Mouse (Mus musculus) cerebellum, postnatal 36 days (tissue): ENCODE measurements around the gene Sorcs3.
A peak's percentile ranks its signal among the peaks of the same experiment; 100 is the strongest.

ENCODE experiments used
- DNase-seq, 2 experiments: peaks; one replicate each; pipeline ENCODE4 v3.0.0; 2021 to 2022; ENCODE audit warnings: mixed read lengths in 2 of 2

Sorcs3 gene

DNA sequence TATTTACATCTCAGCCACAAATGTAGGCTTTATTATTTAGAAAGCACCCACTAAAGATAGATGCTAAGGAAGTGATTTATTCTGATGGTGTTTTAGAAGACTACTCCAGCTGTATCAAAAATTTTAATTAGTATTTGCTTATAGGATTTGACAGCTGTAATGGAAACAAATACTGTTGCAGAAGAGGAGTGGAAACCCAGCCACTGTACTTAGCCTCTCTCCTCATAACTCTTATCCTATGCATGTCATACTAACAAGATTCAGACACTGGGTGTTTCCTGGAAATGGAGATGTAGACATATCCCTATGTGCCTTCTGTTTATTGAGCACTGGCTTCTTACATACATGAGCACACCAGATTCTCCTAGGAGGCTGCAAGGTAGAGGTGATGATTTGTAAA, 338.5 kb downstream of the Sorcs3 start:
- DNase-seq: no peak

DNA sequence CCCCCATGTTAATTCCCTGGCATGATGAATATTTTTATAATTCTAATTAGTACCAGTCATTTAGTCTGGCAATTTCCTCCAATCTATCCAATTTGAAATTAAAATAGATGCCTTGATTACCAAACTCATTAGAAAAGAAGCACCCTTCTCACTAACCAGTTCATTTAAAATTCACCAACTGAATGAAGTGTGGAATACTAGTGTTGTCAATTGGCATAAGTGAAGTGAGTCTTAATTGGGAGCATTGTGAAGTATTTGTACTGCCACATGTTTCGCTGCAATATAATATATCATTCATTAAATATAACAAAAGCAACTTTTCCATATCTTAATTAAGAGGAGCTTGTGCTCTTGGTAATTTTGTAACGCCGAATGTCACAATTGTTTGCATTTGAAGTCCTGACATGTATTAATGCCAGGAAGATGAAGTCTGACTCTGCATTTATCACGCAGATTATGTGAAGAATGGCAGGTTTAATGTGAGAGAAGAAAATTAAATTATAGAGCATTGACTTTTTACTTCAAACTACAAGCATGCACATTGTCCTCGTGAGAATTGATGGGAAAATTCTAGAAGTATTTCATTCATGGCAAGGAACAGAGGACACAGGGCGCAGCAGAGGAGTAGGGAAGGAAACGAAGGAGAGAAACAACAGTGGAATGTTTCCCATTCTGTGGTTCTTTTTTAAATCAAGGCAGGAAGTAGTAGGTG, 339.8 kb downstream of the Sorcs3 start:
- no peak for DNase-seq

DNA sequence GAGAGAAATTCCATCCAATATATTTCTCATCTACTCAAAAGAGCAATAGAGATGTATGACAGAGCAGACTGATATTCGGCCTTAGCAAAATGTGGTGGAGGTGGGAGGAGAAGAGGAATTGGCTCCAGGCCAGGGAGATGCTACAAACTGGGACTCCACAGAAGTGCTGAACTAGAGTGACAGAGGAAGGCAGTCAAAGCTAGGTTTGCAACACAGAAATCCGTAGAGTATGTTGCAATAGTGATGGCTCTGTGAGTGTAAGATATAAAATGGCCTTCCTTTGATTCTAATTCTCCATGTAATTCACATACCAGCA, 340.3 kb downstream of the Sorcs3 start:
- no peak for DNase-seq

DNA sequence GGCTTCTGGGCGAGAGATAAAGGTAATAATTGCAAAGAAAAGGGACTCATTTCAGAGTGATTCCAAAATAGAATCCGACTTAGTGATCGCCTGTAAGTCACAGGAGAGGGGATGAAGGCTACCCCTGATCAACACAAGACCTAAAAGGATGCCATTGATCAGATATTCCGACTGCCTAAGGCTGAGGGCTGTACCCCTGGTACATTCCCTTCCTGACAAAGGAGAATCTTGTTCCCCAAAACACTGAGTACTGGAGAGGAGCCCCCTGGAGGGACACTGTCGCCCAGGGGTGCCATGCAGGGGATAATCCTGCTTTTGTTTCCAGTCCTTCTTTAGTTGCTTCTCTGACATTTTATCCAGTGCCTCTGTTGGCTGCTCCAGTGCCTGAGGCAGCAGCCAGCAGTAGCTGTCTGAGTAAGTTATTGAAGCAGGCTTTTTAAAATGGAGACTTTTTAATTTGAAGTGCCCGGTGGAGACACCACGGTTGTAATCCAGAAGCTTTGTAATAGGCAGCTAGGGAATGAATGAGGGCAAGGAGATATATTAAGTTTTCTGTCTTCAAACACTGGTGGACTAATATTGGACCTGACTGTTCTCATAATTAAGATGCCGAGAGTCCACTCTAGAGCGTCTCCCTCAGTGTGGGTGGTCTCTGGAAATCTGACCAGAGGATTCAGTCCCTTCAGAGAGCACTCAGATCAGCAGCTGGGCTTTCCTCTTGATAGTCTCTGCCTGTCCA, 342.5 kb downstream of the Sorcs3 start:
- no peak for DNase-seq

DNA sequence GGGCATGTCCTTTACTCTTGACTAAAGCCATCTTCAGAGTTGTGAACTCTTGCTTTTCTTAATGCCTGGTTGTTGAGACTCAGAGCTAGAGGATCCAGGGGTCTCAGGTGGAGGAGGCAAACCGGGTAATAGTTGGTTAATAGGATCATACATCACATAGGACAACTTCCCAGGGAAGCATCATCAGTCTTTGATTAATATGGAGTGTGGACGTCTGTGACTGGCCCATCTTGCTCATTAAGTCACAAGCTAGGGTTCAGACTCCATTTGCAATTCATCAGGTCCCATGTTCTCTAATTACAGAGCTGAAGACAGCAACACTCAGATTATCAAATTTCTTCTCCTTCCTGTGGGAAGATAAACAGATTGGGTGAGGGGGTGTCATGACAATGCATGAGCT, 353.6 kb downstream of the Sorcs3 start:
- no peak for DNase-seq

DNA sequence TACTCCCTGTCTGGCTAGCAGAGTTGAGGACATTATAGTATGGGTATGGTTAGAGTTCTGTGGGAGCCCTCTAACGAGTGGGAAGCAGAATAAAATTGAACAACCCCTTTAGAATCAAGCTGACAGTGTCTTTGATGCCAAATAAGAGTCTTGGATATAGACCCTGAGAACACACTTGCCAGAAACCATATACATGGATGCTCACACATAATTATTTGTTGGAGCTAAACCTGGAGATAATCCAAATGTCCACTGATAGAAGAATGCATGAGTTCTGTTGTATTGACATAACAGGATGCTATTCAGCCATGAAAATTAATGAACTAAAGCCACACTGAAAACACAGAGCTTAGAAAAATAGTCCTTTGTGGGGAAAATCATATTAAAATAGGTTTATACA, 369.9 kb downstream of the Sorcs3 start:
- DNase-seq: no peak

DNA sequence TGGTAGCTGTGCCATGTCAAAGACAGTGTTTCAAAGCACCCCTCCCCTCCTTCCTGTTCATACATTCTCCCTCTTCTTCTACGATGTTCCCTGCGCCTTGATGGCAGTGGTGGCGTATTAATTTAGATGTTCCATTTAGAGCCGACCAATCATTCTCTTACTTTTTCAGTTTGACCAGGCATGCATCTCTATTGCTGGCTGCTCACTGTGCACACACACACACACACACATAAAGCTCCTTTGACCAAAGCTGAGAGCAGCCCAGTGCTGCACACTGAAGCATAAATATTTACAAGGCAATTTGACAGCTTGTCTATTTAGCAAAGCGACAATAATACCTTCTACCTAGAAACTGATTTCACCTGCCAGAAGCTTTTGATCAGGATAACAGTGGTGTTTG, 371.3 kb downstream of the Sorcs3 start:
- no peak for DNase-seq

DNA sequence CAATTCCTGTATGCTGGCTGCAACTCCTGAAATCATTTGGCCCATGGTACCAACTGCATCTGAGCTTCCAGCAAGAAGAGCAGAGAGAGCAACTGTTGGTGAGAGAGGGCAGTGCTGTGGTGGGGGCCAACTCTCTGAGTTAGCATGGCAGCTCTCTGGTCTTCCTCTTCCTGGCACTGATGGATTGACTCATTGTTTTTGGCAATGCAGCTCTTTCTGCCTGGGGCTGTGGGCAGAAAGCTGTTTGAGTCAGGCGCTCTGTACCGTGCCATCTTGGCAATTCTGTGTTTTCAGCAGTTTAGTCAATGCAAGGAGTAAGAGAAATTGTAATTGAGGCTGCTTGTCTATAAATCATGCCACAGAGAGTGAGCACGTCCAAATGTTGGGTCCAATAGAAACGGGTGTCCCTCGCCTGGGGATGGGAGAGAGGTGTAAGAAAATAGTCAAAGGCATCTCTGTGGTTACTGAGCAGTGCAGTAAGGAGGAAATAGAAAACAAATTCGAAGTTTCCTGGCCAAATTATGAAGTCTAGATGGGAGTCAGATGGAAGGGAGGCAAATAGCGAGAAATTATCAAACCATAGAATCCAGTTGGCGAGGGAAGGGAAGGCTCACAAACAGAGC, 379.2 kb downstream of the Sorcs3 start:
- DNase-seq: no peak

DNA sequence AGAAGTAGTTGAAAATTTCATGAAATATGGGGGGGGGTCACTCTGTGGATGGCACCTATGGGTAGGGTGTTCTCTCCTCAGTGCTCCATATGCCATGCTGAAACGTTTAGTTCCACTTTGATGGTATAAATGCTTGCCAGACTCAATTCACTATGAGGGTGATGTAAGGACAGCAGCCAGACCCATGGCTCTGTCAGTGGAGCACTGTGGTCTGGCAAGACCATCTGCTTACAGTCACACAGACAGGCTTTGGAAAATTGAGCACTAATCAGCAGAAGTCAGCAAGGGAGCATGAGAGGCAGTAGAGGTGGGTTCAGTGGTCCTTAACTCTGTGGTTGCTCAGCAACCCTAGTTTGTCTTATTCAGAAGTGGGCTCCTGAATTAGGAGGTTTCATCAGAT, 411.1 kb downstream of the Sorcs3 start:
- DNase-seq: no peak

DNA sequence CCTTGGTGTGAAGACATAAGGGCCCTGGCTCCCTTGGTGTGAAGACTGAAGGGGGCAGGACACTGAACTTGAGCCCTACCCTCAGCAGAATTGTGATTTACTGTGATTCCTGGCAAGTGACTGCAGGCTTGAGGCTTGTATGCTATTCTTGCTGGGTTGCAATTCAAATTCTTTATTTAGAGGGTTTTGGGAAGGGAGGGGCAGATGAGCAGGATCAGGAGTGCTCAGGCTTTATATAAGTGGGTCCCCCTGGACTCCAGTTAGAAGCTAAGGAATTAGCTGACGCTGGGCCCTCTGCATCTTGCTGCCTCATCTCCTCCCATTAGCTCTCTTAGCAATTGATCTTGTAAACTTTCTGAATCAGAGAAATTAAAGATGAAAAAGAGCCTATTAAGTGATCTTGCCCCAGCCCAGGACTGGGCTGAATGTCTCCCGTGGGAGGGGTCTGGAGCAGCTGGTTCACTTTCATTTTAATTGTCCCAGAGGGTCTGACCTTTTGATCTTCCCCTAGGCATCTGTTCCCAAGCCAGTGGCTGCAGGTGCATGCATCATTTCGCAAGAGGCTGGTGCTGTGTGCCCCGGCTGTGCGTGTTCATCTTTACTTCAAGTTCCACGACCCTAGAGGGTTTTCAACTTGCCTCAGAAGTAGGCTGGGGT, 425.0 kb downstream of the Sorcs3 start:
- DNase-seq: no peak

DNA sequence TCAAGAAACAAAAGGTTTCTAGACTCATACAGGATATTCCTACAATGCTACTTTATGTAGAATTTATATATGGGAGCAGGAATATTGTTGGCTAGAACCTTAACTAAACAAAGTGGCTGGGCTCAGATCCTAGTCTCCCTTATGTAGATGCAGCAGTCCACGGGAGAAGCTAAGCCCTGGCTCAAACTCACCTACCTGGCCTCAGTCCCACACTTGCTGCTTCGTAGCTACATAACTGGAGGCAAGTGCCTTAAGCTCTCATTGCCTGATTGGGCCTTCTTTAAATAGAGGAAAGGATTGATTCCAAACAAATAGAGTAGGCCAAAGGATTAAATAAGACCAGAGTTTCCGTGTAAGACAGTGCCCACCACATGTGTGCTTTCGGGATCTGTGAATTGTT, 436.7 kb downstream of the Sorcs3 start:
- DNase-seq: no peak

DNA sequence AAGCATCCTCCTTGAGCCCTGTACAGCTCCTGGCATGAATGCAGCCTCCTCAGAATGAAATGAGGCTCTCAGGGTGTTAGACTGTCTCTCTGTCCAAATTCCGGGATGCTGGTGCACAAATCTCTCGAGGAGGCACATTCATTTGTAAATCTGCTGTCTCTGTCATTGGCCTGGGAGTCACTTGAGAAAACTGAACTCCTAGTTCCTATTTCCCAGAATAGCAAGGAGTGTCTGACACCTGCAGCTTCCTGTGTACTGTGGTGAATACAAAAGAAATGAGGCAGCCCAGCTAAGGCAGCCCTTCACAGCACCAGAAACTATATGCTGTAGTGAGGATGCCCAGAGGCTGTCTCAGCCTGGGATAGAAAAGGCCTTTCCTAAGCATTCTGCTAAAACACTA, 444.1 kb downstream of the Sorcs3 start:
- no peak for DNase-seq

DNA sequence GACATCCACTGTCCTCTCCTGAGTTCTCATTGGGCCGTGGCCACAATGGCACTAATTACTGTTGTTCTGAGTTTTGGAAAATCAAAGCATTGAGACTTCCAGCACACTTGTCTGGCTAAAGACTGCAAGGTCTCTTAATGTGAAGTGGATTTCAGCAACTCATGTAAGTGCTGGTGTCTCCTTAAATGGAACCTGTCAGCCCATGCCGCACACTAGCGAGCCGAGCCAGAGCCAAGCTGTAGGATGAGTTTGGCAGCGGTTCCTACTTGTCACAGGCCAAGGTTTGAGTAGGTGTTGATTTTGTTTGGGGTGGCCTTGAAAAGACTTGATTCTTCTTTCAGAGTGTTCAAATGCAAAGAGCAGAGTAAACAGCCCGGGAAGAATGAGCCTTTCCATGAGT, 445.8 kb downstream of the Sorcs3 start:
- no peak for DNase-seq

DNA sequence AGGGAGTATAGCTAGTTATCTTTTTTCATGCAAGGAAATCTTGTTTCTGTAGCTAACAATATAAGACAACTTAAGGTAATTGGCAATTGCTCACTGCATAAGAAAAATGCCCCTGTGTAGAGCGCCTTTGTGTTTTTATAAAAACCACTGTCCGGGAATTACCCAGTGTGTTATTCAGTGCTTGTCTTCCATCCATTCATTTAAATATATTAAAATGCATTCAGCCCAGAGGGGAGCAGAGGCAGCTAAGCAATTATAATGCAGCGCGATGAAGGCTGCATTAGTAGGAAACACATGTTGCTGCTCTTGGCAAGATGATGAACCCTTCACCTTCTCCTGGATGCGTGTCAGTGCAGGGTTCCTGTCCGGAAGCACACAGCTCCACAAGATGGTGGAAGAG, 454.4 kb downstream of the Sorcs3 start:
- no peak for DNase-seq

DNA sequence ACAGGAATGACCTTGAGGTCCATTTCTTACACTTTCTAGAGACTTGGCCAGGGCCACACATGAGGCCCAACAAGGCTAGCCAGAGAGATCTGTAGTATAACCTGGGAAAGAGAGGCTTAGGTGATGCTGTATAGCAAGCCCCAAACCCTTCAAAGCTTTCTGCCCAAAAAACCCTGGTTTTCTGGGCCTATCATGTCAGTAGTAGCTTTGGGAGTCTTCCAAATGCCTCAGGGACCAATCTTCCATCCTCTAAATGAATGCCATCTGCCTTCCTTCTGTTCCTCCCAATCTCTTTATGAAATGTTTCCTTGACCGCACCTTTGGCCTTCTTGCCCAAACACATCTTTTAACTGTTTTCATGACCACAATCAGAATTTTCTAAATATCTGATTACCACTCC, 474.1 kb downstream of the Sorcs3 start:
- no peak for DNase-seq

DNA sequence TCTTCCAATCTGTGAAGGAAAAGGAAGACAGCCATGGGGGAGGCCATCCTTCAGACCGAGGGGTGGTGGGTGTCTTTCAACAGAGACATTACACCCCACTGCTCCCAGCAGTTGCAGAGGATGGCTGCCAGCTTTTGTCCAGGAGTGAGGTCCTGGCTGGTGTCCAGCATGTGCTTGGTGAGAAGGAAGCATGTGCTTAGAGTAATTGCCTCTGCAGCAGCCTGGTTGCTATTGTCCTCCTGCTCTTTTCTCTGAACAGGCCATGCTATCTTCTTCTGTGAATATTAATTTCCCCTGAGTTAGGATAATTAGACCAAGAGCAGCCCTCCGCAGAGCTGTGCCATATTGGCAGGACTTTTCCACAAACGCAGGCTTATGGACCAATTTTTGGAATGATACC, 476.7 kb downstream of the Sorcs3 start:
- no peak for DNase-seq

DNA sequence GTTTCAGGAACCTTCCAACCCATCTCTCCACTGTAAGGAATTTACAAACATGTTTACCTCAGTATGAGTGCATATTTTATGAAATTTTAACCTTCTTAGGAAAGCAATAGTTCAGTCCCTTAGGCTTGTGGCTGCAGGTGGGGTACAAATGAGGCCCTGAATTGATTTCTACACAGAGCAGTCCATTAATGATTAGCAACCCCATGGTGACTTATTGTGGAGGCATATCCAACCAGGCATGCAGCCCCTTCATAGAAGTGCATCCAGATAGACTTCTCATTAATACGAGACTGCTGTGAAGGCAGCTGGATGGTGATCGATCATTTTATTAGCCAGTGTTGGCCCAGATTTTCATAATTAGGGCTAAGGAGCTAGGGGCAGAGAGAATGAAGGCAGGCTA, 480.5 kb downstream of the Sorcs3 start:
- no peak for DNase-seq

DNA sequence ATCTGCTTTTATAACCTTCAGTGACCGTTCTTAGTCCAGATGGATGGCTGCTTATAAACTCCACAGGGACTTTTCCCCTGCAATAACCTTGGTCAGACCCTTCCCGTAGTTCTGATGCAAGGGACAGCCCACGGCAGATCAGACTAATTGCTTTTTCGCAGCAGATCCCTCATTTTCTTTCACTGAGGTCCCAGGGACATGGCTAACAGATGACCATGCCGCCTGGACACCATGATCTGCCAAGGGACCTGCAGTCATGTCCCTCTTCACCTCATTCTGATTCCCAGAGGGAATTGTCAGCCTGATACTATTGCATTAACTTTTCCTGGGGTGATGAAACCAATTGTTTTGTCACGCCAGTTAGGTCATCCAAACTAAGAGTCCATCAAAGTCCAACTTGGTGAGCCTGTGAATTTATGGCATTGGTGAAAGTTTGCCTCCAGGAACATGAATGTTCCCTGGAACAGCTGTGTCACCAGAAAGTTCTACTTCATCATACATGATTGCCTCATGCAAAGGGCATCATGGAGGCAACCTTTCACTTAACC, 494.4 kb downstream of the Sorcs3 start:
- DNase-seq: peak; percentile 9 to 14

DNA sequence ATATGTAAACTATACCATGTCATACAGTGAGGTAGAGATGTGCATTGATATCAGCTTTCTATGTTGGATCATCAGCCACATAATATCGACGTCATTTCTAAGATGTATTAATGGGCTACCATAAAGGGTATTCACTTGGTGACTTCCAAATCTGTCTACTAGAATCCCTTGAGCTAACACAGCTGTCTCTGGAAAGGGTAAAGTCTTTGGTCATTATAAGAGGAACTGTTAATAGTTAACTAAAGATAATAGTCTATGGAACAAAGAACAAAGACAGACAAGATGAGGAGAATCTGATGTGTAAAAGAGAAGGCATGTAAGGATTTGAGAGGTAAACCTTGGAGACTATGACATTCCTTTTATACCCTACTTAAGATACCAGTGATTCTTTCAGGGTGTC, 497.9 kb downstream of the Sorcs3 start:
- no peak for DNase-seq

DNA sequence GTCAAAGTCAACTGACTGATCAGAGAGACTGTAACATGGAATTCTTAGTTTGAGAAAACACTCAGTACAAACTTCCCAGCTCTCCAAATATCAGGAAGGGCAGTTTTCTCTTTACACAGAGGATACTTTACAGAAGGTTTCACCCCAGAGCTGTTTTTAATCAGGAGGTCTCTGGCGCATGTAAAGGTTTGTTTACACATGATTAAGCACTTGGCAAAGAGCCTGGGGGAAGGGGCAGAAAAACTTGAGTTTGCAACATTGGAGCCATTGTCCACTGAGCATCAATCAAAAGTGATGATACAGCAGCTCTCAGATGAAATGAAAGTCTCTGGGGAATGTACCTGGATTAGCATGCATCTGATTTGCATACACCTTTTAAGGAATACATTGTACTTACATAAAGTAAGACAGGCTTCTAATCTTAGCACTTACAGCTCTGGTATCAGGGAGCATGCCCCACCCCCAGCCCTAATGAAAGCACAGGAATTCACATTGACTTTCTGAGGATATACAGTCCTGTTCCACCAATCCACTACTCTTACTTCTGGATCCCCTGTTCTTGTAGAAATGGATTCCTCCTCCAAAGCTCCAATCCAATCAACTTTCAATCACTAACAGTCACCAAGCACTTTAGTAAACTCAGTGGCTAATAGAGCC, 500.6 kb downstream of the Sorcs3 start:
- DNase-seq: no peak

DNA sequence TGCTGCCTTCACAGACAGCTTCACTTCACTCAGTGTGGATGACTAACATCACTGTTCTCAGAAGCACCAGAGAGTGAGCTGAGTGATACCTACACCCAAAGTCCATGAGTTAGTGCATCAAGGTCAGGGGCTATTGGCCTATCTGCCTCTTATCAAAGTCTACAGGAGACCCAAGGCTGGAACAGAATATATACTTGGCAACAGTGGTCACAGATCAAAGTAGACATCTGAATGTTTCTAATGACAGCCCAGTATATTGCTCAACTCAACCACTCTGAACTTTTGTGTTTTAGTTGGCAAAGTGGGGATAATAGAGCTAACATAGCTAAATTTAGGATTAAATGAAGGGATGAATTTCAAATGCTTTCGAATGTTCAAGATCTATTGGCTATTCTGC, 501.1 kb downstream of the Sorcs3 start:
- no peak for DNase-seq

DNA sequence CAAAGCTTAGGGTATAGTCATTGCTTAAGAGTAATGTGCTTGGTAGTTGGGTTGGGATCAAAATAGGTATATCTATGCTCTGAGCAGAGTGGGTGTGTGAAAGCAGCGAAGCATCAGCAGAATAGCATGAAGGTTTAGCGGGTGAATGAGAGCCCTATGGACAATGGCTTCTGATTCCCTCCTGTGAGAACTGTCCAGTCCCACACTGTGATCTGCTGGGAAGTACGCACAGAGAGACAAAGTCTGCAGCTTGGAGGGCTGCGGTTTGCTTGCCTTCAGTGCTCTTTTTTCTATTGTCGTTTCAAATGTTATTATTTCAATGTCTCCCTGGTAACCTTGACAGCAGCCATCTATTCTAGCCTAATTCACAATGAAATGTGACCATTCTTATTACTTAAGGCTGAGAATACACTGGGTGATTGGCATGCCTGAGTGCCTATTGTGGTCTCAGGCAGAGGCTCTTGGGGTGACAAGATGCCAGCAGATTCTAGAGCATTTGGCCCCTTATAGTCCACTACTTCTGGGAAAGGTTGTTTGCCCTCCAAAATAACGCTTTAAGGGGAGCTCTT, 520.1 kb downstream of the Sorcs3 start:
- DNase-seq: no peak

DNA sequence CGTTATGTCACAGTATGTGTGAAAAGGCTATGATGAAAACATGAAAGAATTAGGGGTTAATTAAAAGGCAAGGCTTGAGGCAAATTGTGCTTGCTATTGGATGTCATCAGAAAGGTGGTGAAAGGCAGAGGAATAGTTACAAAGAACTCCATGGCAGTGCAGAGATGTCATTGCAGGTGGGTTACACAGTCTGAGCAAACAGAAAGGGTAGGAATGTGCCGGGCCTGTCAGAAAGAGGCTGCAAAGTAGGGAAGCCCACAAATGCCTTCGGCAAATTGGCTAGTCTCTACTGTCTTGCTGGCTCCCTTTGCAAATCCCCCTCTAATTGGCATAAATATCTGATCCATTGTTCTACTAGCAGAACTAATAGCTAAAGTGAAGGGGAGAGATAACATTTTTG, 521.2 kb downstream of the Sorcs3 start:
- no peak for DNase-seq
